Mouse (Mus musculus) T-cell, adult 2 months (primary cell): ENCODE measurements around the gene Mmp11.

ENCODE experiments used
- DNase-seq: peaks from one replicate; pipeline ENCODE4 v3.0.0; 2022; ENCODE audit warnings: low spot score

The Mmp11 gene

GRCm38 (mm10) chr10:75937851-75938643 lies 1.8 kb upstream of the Mmp11 start:
- no peak for DNase-seq

GRCm38 (mm10) chr10:75936909-75937667 lies 792 bp upstream of the Mmp11 start:
- no peak for DNase-seq

DNA sequence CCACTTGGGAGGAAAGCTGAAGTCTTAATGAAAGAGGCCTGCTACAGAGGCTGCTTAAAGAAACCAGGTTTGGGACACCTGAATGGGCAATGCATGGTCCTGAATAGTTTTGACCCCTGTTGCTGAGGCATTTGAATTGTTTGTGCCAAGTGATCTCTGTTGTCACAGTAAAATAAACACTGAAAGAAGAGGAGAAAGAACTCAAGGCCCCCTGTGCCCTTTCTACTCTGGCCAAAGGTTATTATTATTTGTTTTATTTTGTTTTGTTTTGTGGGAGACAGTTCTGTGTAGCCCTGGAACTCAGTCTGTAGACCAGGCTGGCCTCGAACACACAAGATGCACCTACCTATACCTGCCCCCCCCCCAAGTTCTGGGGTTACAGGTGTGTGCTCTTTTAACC lies 1.3 kb downstream of the Mmp11 start:
- no peak for DNase-seq

DNA sequence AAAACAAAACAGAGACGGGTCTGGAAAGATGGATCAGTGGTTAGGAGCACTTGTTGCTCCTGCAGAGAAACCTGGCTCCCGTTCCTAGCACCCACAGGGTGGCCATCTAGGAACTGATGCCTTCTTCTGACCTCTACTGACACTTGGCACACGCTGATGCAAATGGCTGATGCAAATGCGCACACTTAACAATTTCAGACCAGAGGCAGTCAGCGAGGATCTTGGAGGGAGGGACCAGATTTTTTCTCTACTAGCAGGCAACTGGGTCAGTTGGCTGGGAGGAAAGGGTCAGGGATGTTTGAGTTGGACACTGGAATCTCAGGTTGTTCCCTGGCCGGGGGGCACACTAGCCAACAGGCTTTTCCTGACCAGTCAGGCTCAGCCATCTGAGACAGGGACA lies 3.4 kb downstream of the Mmp11 start, which contains the start of gene Chchd10:
Chchd10 (plus strand) TSS at position 240 of the 400 bp plus-strand sequence.
- DNase-seq: no peak

GRCm38 (mm10) chr10:75932081-75932678 lies 4.1 kb downstream of the Mmp11 start:
- DNase-seq: peak; percentile 36

GRCm38 (mm10) chr10:75931311-75931710 lies 5.0 kb downstream of the Mmp11 start:
- DNase-seq: no peak

GRCm38 (mm10) chr10:75930304-75930703 lies 6.0 kb downstream of the Mmp11 start:
- no peak for DNase-seq

GRCm38 (mm10) chr10:75926396-75926795 lies 9.9 kb downstream of the Mmp11 start:
- peak; percentile 32 for DNase-seq

GRCm38 (mm10) chr10:75924324-75924723 lies 12.0 kb downstream of the Mmp11 start:
- DNase-seq: no peak

- DNase-seq: no peak
Observed at GRCm38 (mm10) chr10:75921726-75922560, 14.4 kb downstream of the Mmp11 start.

DNA sequence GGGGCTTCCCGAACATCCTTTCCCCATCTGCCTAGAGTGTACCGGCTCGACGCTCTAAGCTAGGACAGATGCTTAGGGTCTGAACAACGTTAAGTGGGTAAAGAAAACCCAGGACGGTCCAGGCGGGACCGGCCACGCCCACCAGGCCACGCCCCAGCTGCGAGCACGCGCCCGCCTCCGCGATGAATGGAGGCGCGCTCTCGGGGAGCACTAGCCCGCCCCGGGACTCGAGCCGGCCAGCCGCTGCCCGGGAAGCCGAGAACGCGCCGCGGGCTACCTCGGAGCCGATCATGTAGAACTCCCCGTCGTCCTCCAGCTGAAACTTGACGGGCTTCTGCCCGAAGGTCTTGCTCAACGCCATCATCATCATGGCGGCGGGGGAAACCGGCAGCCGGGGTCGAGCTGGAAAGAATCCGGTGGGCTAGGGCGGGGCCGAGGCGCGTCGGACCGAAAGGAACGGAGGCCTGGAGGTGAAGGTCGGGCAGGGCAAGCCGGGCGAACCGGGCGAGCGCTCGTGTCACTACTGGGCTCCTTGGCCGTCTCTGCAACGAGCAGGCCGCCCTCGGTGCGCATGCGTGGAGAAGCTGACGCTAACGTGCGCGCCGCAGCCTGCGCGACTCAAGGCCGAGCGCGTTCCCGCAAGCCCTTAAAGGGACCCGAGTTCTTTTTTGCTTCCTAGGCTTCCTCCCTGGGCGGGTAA lies 15.1 kb downstream of the Mmp11 start, which contains the start of gene Smarcb1:
Smarcb1 (minus strand) TSS at position 592 of the 700 bp plus-strand sequence.
- peak; percentile 92 for DNase-seq

DNA sequence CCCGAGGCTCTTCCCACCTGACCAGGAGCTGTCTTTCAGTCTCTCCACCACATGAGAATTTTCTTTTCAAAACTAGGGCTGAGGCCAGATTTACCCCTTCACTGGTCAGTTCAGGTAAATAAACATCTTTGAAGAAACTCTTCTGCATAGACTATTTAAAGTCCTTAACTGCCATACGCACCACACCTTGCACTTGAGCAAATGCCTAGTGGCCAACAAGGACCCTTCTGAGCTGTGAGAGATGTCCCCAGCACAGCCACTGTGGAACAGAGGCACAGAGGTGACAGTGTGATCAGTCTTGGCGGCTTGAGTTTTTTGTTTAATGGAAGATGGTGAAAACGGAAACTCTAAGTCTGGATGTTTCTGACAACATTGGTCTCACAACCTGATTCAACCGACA lies 17.3 kb downstream of the Mmp11 start:
- DNase-seq: no peak

DNA sequence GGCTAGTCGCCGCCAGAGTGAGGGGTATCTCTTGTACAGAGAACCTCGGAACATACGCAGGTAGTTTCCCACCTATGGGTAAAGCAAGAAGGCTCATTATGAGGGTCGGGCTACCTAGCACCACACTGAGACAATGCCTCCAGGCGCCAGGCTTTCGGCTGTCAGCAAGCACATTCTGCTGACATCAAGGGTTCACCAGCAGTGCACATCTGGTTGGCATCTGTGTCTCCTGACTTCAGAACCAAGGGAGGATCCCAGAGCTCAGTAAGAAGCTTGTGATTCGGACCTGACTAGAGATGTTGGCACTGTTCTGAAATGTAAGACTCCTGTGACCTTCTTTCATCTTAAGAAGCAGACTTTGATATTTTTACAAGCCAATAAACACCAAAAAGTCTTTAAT lies 19.5 kb downstream of the Mmp11 start:
- no peak for DNase-seq

DNA sequence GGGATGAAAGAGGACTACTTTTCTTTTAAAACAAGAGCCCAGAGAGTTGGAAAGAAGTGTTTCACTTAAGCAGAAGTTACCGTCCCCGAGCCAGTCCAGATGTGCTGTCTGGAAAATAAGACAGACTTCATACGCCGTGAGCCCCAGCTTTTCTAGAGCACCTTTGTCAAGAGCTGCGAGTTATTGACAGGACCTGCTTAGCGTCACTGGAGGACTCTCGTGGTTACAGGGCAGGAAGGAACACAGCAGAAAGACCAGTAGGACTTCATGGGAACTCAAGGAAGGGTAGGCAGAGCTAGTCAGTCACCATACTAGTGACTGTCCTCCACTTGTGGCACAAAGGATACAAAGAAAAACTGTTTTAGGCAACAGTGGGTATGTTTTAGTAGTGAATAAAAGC lies 20.7 kb downstream of the Mmp11 start:
- no peak for DNase-seq

DNA sequence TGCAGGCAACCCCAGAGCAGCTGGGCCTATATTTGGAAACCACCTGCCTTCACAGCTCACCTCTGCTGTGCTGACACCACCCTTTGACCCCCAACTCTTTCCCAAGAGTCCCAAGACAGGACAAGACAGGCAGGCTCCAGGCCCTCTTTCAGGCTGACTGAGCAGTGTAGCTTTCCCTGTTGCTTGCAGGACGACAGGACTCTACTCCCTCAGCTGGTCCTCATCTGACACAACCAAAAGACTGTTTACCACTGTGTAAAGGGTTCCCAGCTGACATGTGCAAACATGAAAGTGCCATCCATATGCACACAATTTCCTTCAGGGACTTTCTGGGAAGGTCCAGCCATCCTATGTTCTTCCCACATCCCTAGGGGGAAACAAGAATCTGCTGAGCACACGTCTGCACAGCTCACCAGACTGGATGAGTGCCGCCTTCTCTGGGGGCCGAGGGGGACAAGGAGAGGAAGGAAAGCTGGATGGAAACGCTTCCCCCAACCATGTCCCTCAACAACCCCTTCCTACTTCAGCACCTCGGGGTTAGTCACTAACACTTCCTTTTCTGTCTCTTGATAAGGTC lies 23.2 kb downstream of the Mmp11 start:
- DNase-seq: no peak

- DNase-seq: no peak
Observed at GRCm38 (mm10) chr10:75910698-75911097, 25.6 kb downstream of the Mmp11 start.

- no peak for DNase-seq
Observed at GRCm38 (mm10) chr10:75906882-75907281, 29.4 kb downstream of the Mmp11 start.

DNA sequence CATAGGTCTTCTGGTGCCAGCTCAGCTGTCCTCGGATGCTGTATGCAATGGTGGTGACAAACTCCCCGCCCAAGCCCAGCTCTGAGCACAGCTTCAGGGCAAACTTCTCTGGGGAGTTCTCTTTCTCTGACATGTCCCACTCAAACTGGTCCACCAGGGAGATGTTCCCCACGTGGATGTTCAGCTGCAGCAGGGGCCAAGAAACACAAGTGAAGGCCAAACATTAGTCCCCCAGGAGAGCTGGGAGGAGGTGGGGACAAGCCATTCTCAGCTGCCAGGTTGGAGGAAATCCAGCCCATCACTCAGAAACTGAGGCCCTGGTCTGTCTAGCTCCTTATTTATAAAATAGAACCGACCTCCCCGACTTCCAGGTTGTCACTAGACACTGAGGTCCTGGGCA lies 31.9 kb downstream of the Mmp11 start:
- no peak for DNase-seq

- no peak for DNase-seq
Observed at GRCm38 (mm10) chr10:75898846-75899245, 37.5 kb downstream of the Mmp11 start.

DNA sequence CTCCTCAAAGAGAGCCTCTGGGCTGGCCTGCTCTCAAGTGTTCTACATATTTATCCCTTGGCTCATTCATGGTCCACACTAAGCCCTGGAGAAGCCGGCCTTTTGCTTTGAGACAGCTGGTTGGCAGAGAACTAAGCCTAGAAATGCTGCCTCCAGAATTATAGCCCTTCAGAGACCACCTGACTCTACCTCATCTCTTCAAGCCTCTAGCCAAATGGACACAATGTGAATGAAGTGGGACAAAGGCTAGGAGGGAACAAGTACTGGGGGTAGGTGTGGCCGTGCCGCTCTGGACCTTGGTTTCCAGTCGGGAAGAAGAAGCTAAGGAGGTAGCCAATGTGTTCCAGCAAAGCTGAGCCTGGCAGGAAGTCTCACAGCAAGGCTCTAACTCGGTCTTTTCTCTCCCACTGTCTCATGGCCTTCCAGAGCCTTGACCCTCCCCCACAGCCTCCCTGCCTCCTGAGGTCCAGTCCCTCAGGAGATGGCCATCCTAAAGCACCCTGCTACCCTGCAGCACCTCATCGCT lies 38.2 kb downstream of the Mmp11 start:
- DNase-seq: no peak

GRCm38 (mm10) chr10:75897373-75897772 lies 38.9 kb downstream of the Mmp11 start:
- DNase-seq: peak; percentile 25
